Mouse (Mus musculus): Measurements from ENCODE around the gene Maff. TPM values are rescaled to one million over a fixed set of nuclear protein-coding genes. Genes with fewer than 3 reads are reported as not detected.

Gene Maff
- polyA plus RNA-seq, 1 experiment = 2.0 TPM

DNA sequence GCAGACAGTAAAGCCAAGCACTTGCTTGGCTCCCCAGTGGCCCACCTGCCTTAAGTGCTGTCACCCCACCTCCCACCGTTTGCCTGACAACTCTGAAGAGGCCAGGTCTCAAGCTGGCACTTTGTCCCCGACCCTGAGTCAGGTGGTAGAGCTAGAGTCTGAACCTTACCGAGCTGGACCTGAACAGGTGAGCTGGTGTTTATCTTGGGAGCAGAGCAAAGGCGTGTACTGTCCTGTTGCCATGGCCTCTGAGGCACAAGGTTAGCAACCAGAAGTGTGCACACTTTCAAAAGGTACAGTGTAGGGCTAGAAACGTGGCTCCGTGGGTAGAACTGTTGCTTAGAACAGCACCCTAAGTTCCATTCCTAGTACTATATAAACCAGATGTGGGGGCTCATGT, 41.8 kb downstream of the Maff start:
- Histone ChIP-seq H3K27me3 (ENCODE audit: control insufficient read depth, insufficient read depth, low read length) (no peaks in the 10 kb centered on the region), H3K27ac (ENCODE audit: insufficient read depth, low read length) (no peak overlapping the region), H3K4me3 (ENCODE audit: extremely low read depth, insufficient read depth, insufficient read length) (no peak overlapping the region), H3K36me3 (ENCODE audit: control insufficient read depth, insufficient read depth, low read length) (no peaks in the 10 kb centered on the region), H3K4me1 (ENCODE audit: control insufficient read depth, insufficient read depth, insufficient read length) (0 out of 2 replicates have a peak, but pooled peaks cover 7% of the 10 kb centered on the region)
- no peak for TF ChIP-seq POLR2A (IDR thresholded peaks at IDR 0.05; ENCODE audit: low read depth, low read length)
- TF ChIP-seq CTCF (IDR thresholded peaks at IDR 0.05; ENCODE audit: extremely low read depth, insufficient read depth, insufficient read length, insufficient replicate concordance) = no peak
- WGBS = 86% methylated on average over 6 of the region's 6 CpGs
- no peak for DNase-seq (ENCODE audit: low read depth in 1 of 2, low spot score in 2 of 2)

DNA sequence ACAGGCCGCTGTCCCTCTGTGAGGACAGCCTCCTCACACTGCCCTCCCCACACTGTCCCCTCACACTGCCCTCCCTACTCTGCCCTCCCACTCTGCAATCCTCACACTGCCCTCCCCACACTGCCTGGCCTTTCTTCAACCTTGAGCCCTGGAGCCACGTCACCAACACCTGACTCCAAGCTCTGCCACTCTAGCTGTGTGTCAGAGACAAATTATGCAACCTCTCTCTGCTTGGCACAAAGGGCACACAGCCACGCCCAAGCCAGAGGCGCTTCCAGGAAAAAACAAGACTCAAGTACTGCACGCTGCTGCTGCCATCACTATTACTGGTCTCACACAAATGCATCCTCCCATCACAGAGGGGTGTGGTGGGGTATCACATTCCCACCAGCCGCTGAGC, 44.0 kb downstream of the Maff start:
- WGBS = 78% methylated on average over 6 of the region's 6 CpGs
- no peak for DNase-seq (ENCODE audit: low read depth in 1 of 2, low spot score in 2 of 2)
- Histone ChIP-seq H3K27ac (ENCODE audit: insufficient read depth, low read length) (no peak overlapping the region), H3K27me3 (ENCODE audit: control insufficient read depth, insufficient read depth, low read length) (no peaks in the 10 kb centered on the region), H3K4me3 (ENCODE audit: extremely low read depth, insufficient read depth, insufficient read length) (no peak overlapping the region), H3K36me3 (ENCODE audit: control insufficient read depth, insufficient read depth, low read length) (no peaks in the 10 kb centered on the region), H3K4me1 (ENCODE audit: control insufficient read depth, insufficient read depth, insufficient read length) (0 out of 2 replicates have a peak, but pooled peaks cover 7% of the 10 kb centered on the region)
- TF ChIP-seq CTCF (IDR thresholded peaks at IDR 0.05; ENCODE audit: extremely low read depth, insufficient read depth, insufficient read length, insufficient replicate concordance) (no peak), POLR2A (IDR thresholded peaks at IDR 0.05; ENCODE audit: low read depth, low read length) (no peak)

DNA sequence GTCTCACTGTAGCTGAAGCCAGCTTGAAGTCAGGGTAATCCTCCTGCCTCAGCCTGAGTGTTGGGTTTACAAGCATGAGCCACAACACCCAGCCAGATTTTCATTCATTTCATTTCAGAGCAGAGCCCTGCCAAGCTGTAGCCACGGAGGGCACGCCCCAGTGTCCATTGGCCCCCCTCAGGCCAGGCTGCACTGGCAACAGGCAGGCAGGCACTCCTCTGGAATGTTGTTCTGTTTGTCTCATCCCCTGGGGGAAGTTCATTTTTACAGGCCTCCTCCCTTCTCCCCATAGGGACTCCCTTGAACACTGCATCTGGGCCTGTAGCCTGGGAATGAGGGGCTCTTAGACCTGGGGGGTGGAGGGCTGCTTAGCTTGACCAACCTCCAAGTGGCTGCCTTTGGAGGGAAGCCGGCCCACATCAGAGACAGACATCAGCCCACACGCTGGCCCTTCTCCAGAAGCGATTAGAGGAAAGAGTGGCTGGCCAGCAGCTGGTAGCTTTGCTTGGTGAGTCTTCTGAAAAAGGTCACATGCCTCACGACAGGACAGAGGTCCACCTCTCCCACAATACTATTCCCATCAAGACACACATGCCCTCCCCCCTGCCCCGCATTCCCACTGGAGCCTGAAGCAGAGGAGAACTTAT, 45.1 kb downstream of the Maff start:
- Histone ChIP-seq H3K36me3 (ENCODE audit: control insufficient read depth, insufficient read depth, low read length) (no peaks in the 10 kb centered on the region), H3K27ac (ENCODE audit: insufficient read depth, low read length) (no peak overlapping the region), H3K4me3 (ENCODE audit: extremely low read depth, insufficient read depth, insufficient read length) (no peak overlapping the region), H3K4me1 (ENCODE audit: control insufficient read depth, insufficient read depth, insufficient read length) (peaks cover 8% of the 10 kb centered on the region; the same call in 1 of the 2 replicates), H3K27me3 (ENCODE audit: control insufficient read depth, insufficient read depth, low read length) (no peaks in the 10 kb centered on the region)
- TF ChIP-seq CTCF (IDR thresholded peaks at IDR 0.05; ENCODE audit: extremely low read depth, insufficient read depth, insufficient read length, insufficient replicate concordance) (no peak), POLR2A (IDR thresholded peaks at IDR 0.05; ENCODE audit: low read depth, low read length) (no peak)
- WGBS = 79% methylated on average over 7 of the region's 7 CpGs
- DNase-seq (ENCODE audit: low read depth in 1 of 2, low spot score in 2 of 2) = no peak

DNA sequence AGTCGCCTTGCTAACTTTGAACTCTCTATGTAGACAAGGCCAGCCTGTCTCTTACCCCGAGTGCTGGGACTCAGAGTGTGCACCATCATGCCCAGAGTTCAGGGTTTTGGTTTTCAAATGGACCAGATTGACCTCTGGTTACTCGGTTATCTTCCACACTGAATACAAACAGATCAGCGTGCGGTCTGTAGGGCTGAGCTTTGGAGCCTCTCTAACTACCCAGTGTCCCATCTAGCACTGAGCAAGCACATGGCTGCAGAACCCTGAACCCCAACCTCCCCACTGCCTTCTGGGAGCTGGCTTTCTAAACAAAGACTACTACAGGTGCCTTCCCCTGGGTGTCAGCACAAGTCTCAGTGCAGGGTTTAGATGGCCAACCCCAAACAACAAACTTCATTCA, 46.1 kb downstream of the Maff start:
- WGBS = 91% methylated on average over 5 of the region's 5 CpGs
- no peak overlapping the region for H3K27ac ChIP-seq (ENCODE audit: insufficient read depth, low read length)
- no peaks in the 10 kb centered on the region for H3K27me3 ChIP-seq (ENCODE audit: control insufficient read depth, insufficient read depth, low read length)
- no peaks in the 10 kb centered on the region for H3K36me3 ChIP-seq (ENCODE audit: control insufficient read depth, insufficient read depth, low read length)
- TF ChIP-seq POLR2A (IDR thresholded peaks at IDR 0.05; ENCODE audit: low read depth, low read length) (no peak), CTCF (IDR thresholded peaks at IDR 0.05; ENCODE audit: extremely low read depth, insufficient read depth, insufficient read length, insufficient replicate concordance) (no peak)
- DNase-seq (ENCODE audit: low read depth in 1 of 2, low spot score in 2 of 2) = no peak
- no peak overlapping the region for H3K4me3 ChIP-seq (ENCODE audit: extremely low read depth, insufficient read depth, insufficient read length)
- peaks cover 11% of the 10 kb centered on the region; the same call in 1 of the 2 replicates for H3K4me1 ChIP-seq (ENCODE audit: control insufficient read depth, insufficient read depth, insufficient read length)

DNA sequence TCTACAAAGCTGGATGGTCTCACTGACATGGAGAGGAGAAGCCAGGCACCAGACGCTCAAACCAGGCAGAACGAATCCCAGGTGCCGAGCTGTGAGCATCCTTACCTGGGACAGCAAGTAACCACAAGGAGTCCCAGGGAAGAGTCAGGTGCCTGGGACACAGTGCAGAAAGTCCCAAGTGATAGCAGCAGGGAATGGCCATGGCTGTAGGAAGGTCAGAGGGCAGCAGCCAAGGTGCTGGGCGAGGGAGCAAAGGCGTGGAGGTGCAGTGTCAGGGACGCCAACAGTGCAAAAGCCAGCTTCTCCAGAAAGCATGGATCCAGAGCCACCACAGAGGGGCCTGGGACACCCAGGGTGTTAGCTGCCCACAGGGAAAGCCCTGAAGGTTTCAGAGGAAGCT, 46.7 kb downstream of the Maff start:
- 93% methylated on average over 6 of the region's 6 CpGs for WGBS
- Histone ChIP-seq H3K4me3 (ENCODE audit: extremely low read depth, insufficient read depth, insufficient read length) (no peak overlapping the region), H3K27me3 (ENCODE audit: control insufficient read depth, insufficient read depth, low read length) (no peaks in the 10 kb centered on the region), H3K4me1 (ENCODE audit: control insufficient read depth, insufficient read depth, insufficient read length) (peaks cover 11% of the 10 kb centered on the region; the same call in 1 of the 2 replicates), H3K27ac (ENCODE audit: insufficient read depth, low read length) (no peak overlapping the region), H3K36me3 (ENCODE audit: control insufficient read depth, insufficient read depth, low read length) (no peaks in the 10 kb centered on the region)
- DNase-seq (ENCODE audit: low read depth in 1 of 2, low spot score in 2 of 2) = no peak
- no peak for TF ChIP-seq CTCF (IDR thresholded peaks at IDR 0.05; ENCODE audit: extremely low read depth, insufficient read depth, insufficient read length, insufficient replicate concordance)
- no peak for TF ChIP-seq POLR2A (IDR thresholded peaks at IDR 0.05; ENCODE audit: low read depth, low read length)

DNA sequence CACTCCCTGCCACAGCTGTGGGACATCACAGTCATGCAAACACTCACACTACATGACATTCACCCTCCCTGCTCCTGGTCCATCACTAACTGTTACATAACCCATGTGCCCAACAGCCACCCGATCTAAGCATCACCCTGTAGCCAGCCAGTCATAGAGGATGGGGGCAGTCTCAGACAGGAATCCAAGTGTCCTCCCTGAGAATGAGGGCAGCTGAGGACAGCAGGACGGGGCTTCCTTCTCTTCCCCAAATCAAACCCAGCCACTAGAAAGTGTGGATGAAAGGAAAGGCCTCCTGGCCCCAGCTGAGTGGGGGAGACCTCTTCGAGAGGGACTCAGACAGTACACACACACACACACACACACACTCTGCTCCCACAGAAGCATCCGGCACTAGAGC, 48.4 kb downstream of the Maff start:
- peaks cover 8% of the 10 kb centered on the region; the same call in 1 of the 2 replicates for H3K4me1 ChIP-seq (ENCODE audit: control insufficient read depth, insufficient read depth, insufficient read length)
- no peak overlapping the region for H3K4me3 ChIP-seq (ENCODE audit: extremely low read depth, insufficient read depth, insufficient read length)
- WGBS = 82% methylated on average over 4 of the region's 4 CpGs
- H3K27me3 ChIP-seq (ENCODE audit: control insufficient read depth, insufficient read depth, low read length) = no peaks in the 10 kb centered on the region
- no peak overlapping the region for H3K27ac ChIP-seq (ENCODE audit: insufficient read depth, low read length)
- DNase-seq (ENCODE audit: low read depth in 1 of 2, low spot score in 2 of 2) = no peak
- H3K36me3 ChIP-seq (ENCODE audit: control insufficient read depth, insufficient read depth, low read length) = no peaks in the 10 kb centered on the region
- no peak for TF ChIP-seq POLR2A (IDR thresholded peaks at IDR 0.05; ENCODE audit: low read depth, low read length)
- no peak for TF ChIP-seq CTCF (IDR thresholded peaks at IDR 0.05; ENCODE audit: extremely low read depth, insufficient read depth, insufficient read length, insufficient replicate concordance)

DNA sequence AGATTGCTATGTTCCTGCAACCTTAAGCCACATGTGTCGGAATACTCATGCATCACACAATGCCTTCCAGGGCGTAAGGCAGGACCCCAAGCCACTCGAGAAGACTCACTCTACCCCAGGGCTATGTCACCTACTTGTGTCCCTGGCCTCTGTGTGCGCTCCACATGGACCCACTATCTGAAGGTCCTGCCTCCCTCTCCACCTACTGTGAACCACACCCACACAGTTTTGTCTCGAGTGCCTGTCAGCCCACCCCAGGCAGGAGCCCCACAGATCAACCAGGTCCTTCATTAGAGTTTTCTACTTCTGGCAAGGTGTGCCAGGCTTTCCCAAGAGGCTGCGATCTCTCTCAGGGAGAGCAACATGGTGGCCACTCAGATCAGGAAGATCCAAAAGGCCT, 48.9 kb downstream of the Maff start:
- H3K4me3 ChIP-seq (ENCODE audit: extremely low read depth, insufficient read depth, insufficient read length) = no peak overlapping the region
- no peak for DNase-seq (ENCODE audit: low read depth in 1 of 2, low spot score in 2 of 2)
- TF ChIP-seq CTCF (IDR thresholded peaks at IDR 0.05; ENCODE audit: extremely low read depth, insufficient read depth, insufficient read length, insufficient replicate concordance) = no peak
- no peak for TF ChIP-seq POLR2A (IDR thresholded peaks at IDR 0.05; ENCODE audit: low read depth, low read length)
- H3K4me1 ChIP-seq (ENCODE audit: control insufficient read depth, insufficient read depth, insufficient read length) = peaks cover 9% of the 10 kb centered on the region; the same call in 1 of the 2 replicates
- 85% methylated on average over 6 of the region's 6 CpGs for WGBS
- H3K27ac ChIP-seq (ENCODE audit: insufficient read depth, low read length) = no peak overlapping the region
- H3K27me3 ChIP-seq (ENCODE audit: control insufficient read depth, insufficient read depth, low read length) = no peaks in the 10 kb centered on the region
- no peaks in the 10 kb centered on the region for H3K36me3 ChIP-seq (ENCODE audit: control insufficient read depth, insufficient read depth, low read length)
